Comparison of ENCODE assay signal across 10 mouse cellular contexts in genomic region chr5:120516221-120516984, GRCm38 (mm10). TPM values are rescaled to one million over a fixed set of nuclear protein-coding genes. Genes with fewer than 3 reads are reported as not detected.
DNase-seq lines count a peak whose midpoint lies in the region; ATAC-seq lines count a peak whose summit lies in the region.
"Had no signal": no experiment of that assay in that cellular context is flagged by ENCODE, and none has a peak within 500 bp of the region (broad histone marks: within the 10 kb centered on the region; RNA-seq: fewer than 3 reads in every experiment).

No protein-coding gene starts in this region.

- no peak overlapping the region for H3K27ac ChIP-seq in heart, embryonic 12.5 days (ENCODE audit: poor library complexity, severe bottlenecking)
- H3K27ac ChIP-seq: embryonic facial prominence, embryonic 12.5 days had no signal

- 30% methylated on average over 15 of the region's 15 CpGs for WGBS in heart, embryonic 12.5 days

- H3K4me3 ChIP-seq in heart, embryonic 12.5 days, result no peak overlapping the region
- H3K4me3 ChIP-seq: embryonic facial prominence, embryonic 12.5 days had no signal

- peaks cover 5% of the 10 kb centered on the region for H3K27me3 ChIP-seq in heart, embryonic 12.5 days (replicated peaks)

- peaks cover 47% of the 10 kb centered on the region for H3K4me1 ChIP-seq in heart, embryonic 12.5 days (replicated peaks)

- no peak for ATAC-seq in heart, embryonic 12.5 days (ENCODE audit: insufficient number of reproducible peaks, low FRiP score)
- no peak for ATAC-seq in megakaryocyte progenitor cell, adult 5-6 weeks (replicated peaks; ENCODE audit: poor library complexity)

- no peaks in the 10 kb centered on the region for H3K9me3 ChIP-seq in heart, embryonic 12.5 days (replicated peaks)
- H3K9me3 ChIP-seq: embryonic facial prominence, embryonic 12.5 days had no signal

- no peak overlapping the region for H3K4me2 ChIP-seq in heart, embryonic 12.5 days
- H3K4me2 ChIP-seq: embryonic facial prominence, embryonic 12.5 days; lung, embryonic 14.5 days had no signal

- peak; percentile 76 to 77 for DNase-seq in heart, adult 18-20 months
- DNase-seq in adrenal gland, postnatal 10 days, result peak; percentile 53
- peak; percentile 85 for DNase-seq in kidney, adult 11 months
- peak; percentile 50 for DNase-seq in lung, postnatal 25 days (ENCODE audit: low spot score)
- DNase-seq in spleen, postnatal 10 days (ENCODE audit: low spot score in 2 of 2), result no peak
- DNase-seq in cerebellum, adult 11-12 months, result no peak
- DNase-seq: lung, embryonic 14.5 days had no signal

- 0 out of 2 replicates have a peak, but pooled peaks cover 4% of the 10 kb centered on the region for H3K36me3 ChIP-seq in heart, embryonic 12.5 days
- H3K36me3 ChIP-seq: embryonic facial prominence, embryonic 12.5 days had no signal

- H3K9ac ChIP-seq in heart, embryonic 12.5 days, result no peak overlapping the region
- H3K9ac ChIP-seq: embryonic facial prominence, embryonic 12.5 days; lung, embryonic 14.5 days had no signal

RNA-seq across cellular contexts. Expression of gene Slc8b1, which starts 5.4 kb away (rescaled TPM):
- total RNA-seq in heart, adult 18-20 months (2021), result 10 to 100 TPM in 1 of 2 experiments, 1 to 10 TPM in 1; 9.5 to 11.3 TPM
- polyA plus RNA-seq in heart, embryonic 12.5 days (2016; fragmentation: Nextera tagmentation; extraction: Ambion mirVana), result 4.3 and 4.5 TPM in 2 replicates
- 10 to 100 TPM; 35.2 to 39.3 TPM for total RNA-seq in adrenal gland, postnatal 10 days (2021)
- total RNA-seq in megakaryocyte progenitor cell, adult 5-6 weeks (2015), result 21.1 and 23.5 TPM in 2 replicates
- total RNA-seq in megakaryocyte progenitor cell, adult 5-6 weeks (2017), result 31.8 and 32.5 TPM in 2 replicates

RNA-seq across cellular contexts. Expression of gene Plbd2, which starts 13.0 kb away (rescaled TPM):
- 10 to 100 TPM; 47.4 to 50.3 TPM for total RNA-seq in heart, adult 18-20 months (2021)
- polyA plus RNA-seq in heart, embryonic 12.5 days (2016; fragmentation: Nextera tagmentation; extraction: Ambion mirVana), result 47.4 and 50.6 TPM in 2 replicates
- total RNA-seq in adrenal gland, postnatal 10 days (2021), result 10 to 100 TPM; 61.8 to 64.4 TPM
- total RNA-seq in megakaryocyte progenitor cell, adult 5-6 weeks (2015), result 8.3 and 9.8 TPM in 2 replicates
- 6.9 and 8.7 TPM in 2 replicates for total RNA-seq in megakaryocyte progenitor cell, adult 5-6 weeks (2017)

RNA-seq across cellular contexts. Expression of gene Sds, which starts 40.1 kb away (rescaled TPM):
- 1 to 10 TPM in 1 of 2 experiments, under 1 TPM in 1; 0.87 to 2.4 TPM for total RNA-seq in heart, adult 18-20 months (2021)
- polyA plus RNA-seq in heart, embryonic 12.5 days (2016; fragmentation: Nextera tagmentation; extraction: Ambion mirVana), result not detected in 2 replicates
- total RNA-seq in adrenal gland, postnatal 10 days (2021), result 10 to 100 TPM in 1 of 2 experiments, 1 to 10 TPM in 1; 2.5 to 20.1 TPM
- total RNA-seq in megakaryocyte progenitor cell, adult 5-6 weeks (2015), result not detected in 2 replicates
- not detected in 2 replicates for total RNA-seq in megakaryocyte progenitor cell, adult 5-6 weeks (2017)
- polyA plus RNA-seq: embryonic facial prominence, embryonic 12.5 days; lung, embryonic 14.5 days had no signal

RNA-seq across cellular contexts. Expression of gene Sdsl, which starts 43.8 kb away (rescaled TPM):
- total RNA-seq in heart, adult 18-20 months (2021), result 1 to 10 TPM; 6.8 to 9.4 TPM
- polyA plus RNA-seq in heart, embryonic 12.5 days (2016; fragmentation: Nextera tagmentation; extraction: Ambion mirVana), result 9.1 and 10.6 TPM in 2 replicates
- total RNA-seq in adrenal gland, postnatal 10 days (2021), result 10 to 100 TPM; 33.5 to 38.3 TPM
- 1.6 and 7.1 TPM in 2 replicates for total RNA-seq in megakaryocyte progenitor cell, adult 5-6 weeks (2015)
- total RNA-seq in megakaryocyte progenitor cell, adult 5-6 weeks (2017), result 3.2 and 9.0 TPM in 2 replicates

Comparison
In these comparisons a context has a peak if more than half of its experiments do, and no peak if none do; other contexts are left out.
1. DNase-seq: peak in heart, adult 18-20 months (2 of 2), adrenal gland, postnatal 10 days (single experiment), kidney, adult 11 months (single experiment) and lung, postnatal 25 days (single experiment); none in spleen, postnatal 10 days (0 of 2) and cerebellum, adult 11-12 months (single experiment).
2. RNA of gene Plbd2, which starts 13.0 kb away (total RNA-seq): 61.8 to 64.4 TPM in adrenal gland, postnatal 10 days and 47.4 to 50.3 TPM in heart, adult 18-20 months; 6.9 to 9.8 TPM in megakaryocyte progenitor cell, adult 5-6 weeks; every median in the first group is over 4 times any median in the second.